Mouse (Mus musculus): Measurements from ENCODE around the gene Abhd12.

DNA sequence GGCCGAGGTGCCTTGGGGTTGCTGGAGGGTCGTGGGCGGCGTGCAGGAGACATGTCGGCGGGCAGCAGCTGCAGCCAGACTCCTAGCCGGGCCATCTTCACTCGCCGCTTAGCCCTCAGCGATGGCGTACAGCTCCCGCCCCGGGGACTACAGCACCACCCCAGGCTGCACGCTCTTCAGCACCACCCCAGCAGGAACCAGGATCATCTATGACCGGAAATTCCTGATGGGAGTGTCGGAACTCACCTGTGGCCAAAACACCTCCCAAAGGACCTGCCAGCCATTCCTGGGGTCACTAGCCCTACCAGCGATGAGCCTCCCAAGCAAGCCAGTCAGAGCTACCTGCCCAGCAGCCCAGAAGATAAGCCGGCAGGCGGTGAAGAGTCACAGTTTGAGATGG is 28.9 kb upstream of the Abhd12 start:
- TF ChIP-seq POLR2A (IDR thresholded peaks at IDR 0.05; ENCODE audit: low read depth, low read length) (no peak), CTCF (conservative IDR thresholded peaks at IDR 0.05; ENCODE audit: insufficient read depth, insufficient read length, low read depth, low read length) (no peak)
